Mouse (Mus musculus): ENCODE data around the gene Hspa12a.
A peak's percentile ranks its signal among the peaks of the same experiment; 100 is the strongest.

Hspa12a gene

DNA sequence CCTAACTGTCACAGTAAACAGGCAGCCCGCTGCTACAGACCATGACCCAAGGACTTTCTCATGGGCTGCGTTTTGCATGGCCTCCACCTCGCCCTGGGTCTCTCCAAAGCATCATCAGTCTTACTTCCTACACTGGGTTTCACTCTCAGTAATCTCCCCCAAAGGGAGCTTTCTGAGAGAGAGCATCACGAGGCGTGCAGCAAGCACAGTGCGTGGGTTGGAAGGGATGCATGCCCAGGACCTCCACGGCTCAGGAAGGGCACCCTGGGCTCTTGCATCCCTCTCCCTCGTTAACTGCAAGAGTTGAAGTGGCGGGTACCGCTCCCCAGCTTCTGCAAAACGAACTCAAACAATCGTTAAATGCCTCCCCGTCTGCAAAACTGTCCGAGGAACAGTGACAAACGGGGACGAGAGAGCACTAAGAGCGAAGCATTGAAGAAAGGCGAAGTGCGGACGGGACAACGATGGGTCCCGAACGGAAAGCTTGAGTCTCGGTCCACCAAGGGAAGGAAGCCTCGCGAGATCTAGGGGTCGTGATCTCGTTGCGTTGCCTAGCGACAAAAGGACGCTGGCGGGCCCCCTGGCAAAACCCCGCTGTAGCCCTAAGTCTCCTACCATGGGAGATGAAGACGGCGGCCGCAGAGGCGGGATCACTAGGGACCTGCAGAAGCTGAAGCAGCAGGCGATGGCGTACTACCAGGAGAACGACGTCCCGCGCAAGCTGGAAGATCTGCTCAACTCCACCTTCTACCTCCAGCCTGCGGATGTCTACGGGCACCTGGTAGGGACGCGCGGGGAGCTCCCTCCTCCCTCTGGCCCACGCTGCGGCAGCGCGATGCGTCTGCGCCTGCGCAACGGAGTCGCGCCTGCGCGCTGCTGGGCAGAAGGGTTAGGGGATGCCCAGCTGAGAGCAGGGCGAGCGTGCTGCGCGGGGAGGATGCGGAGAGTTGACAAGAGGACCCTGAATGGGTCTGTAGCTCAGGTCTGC is at the start of gene Hspa12a, which contains the start of gene Eno4:
Gene Hspa12a, minus strand, starts transcription at position 814 of the 988 bp plus-strand sequence.
Gene Eno4, plus strand, starts transcription at position 585 of the 988 bp plus-strand sequence.
- DNase-seq (ENCODE audit: low spot score): peak; percentile 93

DNA sequence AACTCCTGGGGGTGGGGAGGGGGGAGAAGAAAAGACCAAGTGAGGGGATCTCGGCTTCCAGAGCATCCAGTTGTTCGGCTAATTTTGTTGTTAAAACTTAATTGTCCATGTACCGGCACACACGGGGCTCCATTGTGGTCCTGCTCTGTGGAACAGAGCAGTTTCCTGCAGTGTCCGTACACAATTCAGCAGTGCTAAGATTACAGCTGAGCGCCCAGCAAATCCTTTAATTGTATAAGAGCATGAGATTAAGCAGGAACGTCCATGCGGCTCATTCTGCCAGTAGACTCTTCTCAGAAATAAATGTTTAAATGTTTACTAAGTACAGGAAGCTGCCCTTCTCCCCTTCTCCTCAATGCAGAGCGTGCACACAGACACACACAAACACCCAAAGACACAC is 38.1 kb upstream of the Hspa12a start:
- DNase-seq (ENCODE audit: low spot score): no peak

DNA sequence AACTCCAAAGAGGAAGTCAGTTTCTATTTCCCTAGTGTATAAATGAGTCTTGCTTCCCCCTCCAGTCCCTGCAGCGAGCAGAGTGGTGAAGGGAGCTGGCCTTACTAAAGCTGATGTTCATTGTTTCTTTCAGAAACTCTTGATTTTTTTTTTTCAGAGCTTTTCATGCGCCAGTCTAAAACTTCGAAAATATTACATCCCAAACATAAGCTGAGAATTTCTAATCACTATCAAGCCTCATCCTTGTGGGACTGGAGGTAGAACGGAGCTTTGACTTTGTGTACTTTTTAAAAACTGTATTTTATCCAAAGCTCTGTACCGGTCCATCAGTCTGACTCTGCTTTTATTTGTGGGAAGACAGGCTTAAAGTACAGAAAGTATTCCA is 36.6 kb upstream of the Hspa12a start:
- DNase-seq (ENCODE audit: low spot score): no peak

DNA sequence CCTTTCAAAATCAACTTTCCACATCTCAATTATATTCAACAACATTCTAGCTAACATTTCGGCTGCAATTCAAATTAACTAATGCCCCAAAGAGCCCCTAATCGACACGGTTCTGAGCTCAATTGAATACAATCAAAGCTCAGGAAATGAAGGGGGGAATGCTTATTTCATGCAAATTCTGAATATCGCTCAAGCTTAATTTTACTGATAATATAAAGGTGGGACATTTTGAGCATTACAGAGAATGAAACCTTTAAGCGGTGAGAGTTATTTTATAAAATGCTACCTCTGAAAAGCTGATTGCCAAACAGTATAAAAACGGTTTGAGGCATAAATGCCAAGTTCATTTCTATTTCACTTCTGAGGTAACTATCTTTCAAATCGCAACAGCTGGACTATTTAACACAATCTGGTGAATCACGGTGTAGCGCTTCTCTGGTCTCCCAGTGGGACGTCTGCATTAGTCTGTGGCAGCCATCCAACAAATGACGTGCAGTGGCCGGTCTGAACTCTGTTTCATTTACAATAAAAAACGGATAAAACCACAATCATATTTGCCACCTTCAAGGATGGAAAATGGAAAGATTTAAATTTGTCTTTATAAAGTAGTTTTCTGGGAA is 36.1 kb upstream of the Hspa12a start:
- no peak for DNase-seq (ENCODE audit: low spot score)

DNA sequence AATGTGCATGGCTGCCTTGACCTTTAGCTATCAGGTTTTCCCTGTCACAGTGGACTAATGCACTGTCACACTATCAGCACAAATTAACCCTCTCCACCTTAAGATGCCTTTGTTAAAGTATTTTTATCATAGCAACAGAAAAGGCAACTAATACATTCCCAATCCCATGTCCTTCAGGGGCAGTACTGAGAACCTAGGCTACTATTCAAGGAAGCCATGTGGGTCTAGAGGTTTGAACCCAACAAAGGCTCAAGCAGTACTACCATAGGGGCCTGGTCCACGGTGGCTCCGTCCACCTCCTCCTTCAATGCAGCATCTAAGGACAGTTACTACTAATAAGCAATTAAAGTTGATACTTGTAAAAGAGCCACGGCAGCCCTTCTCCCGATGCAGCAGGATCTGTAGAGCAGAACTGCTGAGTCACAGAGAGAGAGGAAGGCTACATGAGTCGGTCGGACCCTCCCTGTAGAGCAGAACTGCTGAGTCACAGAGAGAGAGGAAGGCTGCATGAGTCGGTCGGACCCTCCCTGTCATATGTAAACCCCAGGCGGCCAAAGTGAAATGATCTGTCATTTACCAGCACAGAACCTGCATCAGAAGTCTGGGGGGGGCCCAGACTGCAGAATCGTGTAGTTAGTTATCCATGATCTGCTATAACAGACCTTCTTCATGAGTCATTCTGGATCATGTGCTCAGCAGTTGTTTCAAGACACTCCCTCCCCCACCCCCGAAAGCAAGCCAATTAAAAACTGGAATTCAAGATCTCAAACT is 35.1 kb upstream of the Hspa12a start:
- peak; percentile 37 for DNase-seq (ENCODE audit: low spot score)

DNA sequence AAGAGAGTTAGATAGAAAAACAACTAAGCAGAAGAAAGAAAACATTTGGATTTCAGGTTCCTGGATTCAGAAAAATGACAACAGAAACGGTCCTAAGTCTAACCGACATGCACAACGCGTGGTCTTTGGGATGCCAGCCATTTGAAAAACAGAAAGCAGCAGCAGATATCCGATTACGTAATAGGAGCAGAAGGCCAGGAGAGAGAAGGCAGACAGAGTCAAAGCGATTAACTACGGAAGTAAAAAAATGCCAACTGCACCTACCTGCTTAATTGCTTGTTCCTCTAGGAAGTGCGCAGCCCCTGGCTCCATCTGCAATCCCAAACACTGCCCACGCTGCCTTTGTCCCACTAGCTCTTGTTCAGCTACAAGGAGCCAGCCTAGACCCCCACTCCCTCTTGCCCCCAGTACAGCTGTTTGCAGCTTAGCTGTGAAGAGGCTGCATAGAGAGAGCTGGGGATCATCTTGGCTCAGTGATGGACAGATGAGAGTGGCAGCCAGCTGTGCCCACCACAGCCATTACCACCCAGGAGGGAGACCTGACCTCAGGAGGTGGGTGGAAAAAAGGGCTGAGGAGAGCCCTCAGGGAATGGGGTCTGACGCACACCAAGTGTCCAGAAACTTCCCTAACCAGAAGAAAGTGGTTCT is 31.9 kb upstream of the Hspa12a start:
- no peak for DNase-seq (ENCODE audit: low spot score)

DNA sequence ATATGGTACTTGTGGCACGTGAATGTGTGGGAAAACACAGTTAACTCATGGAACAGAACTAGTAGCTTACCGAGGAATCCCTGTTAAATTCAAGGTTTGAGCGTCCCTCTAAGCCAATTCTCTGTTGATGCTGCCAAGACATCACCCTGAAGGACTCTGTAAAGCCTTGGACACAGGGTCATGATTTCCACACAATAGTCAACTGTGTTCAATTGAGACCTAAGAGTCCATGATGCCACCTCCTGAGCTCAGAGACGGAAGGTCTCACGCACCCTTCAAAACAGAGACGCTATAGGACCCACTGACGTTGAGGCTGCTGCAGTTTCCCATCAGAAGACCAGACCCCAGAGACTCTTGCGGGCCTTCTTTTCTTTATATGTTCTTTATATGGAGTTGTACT is 30.7 kb upstream of the Hspa12a start:
- DNase-seq (ENCODE audit: low spot score): no peak

DNA sequence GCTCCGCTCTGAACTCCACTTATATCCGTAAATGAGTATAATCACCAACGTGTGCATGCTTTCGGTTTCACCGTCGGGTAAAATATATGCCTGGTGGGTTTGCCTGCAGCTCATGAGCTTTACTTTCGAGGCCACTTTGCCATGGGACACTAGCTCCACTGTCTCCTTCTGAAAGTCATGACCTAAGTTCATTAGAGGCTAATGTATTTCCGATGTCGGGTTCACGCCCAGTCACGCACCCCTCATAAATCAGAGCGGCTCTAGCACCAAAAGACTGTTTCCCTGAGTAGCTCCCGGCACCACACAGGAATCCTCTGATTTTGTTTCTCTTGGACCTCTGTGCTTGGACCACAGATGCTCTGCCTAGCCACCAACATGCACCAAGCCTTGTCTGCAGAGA is 27.4 kb upstream of the Hspa12a start:
- no peak for DNase-seq (ENCODE audit: low spot score)

DNA sequence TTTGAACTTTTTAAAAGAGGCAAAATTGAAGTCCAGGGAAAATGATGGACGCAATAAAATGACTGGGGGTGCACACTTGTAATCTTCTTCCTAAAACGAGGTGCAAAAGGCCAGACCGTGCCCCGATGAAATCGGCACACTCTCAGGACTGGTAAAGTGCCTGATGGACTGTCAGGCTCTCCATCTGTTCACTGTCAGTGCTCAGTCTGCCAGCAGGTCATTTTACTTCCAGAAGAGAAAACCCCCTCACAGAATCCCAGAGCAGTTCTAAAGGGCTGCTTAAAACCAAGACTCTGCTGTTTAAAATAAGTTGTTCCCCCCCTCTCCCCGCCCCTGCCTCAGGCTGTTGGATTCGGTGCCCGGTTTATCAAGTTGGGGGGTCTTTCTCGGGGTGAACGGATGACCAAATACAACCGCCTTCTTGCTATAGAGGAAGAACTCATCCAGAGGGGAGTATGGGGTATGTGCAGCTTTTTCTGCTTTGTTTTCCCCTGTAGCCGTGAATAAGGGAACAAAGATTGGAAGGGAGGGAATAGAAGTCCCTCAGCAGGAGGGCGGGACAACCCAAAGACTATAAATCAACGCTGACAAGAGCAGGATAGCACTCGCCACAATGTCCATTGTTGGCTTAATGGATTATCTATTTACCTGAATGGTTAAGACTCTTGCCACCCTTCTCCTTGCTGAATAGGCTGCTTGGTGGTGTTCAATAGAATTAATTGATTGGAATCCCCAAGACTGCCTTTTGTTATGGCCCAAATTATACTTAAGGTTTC is 25.5 kb upstream of the Hspa12a start:
- no peak for DNase-seq (ENCODE audit: low spot score)

DNA sequence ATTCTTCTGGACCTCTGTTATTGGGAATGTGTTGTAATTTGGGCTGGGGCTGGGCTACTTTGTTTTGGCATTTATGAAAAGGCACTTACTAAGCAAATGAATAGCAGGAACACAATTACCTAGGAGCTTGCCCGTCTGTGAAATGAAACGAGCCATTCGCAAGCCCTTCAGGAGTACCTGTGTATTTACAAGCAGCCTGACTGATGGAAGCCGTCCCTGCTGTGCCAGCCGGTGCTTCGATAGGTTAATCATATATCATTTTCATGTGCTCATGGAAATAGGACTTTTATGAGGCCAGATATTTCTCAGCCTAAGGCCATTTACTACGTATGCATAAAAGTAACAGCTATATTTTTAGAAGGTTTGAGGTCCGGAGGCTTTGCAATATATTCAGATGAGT is 19.6 kb upstream of the Hspa12a start:
- no peak for DNase-seq (ENCODE audit: low spot score)

DNA sequence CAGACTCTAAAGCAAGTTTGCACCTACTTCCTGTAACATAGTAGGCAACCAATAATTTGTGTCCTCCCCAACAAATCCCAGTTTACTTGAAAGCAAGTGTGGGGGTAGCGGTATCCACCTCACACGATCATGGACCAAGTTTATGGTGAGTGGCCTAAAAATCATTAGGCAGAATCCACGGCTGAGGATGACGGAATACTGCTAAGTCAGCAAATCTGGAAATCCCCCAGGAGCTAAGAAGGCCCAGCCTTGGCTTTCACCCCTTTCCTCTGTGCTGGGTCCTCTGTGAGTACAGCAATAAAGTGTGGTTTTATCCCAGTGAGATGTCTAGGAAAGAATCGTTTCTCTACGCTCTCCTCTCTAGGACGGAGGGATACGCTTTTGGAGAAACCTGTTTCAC is 11.3 kb upstream of the Hspa12a start:
- DNase-seq (ENCODE audit: low spot score): no peak

DNA sequence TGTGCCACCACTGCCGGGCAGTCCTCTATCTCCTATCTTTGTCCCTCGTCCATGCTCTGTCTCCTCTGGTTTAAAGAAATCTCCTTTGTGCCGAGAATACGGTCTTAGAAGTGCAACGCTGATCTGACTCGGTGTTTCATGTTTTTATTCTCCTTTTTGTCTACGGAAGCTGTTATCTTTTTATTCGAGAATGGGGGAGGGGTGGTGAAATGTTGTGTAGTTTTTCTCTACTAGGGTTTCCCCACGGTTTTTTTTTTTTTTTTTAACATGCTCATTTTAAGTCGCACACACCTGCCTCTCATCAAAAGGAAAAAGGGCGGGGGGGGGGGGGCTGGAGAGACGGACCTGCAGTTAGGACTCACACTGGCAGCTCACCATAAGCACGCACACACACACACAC is 8.8 kb upstream of the Hspa12a start:
- no peak for DNase-seq (ENCODE audit: low spot score)

DNA sequence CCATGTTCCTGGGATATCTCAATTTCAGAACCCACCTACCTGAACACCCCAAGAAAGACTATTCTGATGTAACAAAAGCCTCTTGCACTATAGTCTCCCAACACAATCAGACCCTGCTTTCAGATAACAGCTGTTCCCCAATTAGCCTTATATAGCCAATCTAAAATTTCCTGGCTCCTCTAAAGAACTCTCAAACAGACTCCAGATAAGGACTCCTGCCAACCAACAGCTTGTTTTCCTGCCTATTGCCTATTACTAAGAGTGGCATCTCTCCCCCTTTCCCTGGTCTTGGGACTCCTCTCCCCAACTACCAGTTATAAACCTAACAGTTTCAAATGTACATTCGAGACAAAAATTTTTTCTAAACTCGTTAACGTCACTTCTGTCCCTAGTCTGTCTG is 8.1 kb upstream of the Hspa12a start:
- DNase-seq (ENCODE audit: low spot score): no peak

DNA sequence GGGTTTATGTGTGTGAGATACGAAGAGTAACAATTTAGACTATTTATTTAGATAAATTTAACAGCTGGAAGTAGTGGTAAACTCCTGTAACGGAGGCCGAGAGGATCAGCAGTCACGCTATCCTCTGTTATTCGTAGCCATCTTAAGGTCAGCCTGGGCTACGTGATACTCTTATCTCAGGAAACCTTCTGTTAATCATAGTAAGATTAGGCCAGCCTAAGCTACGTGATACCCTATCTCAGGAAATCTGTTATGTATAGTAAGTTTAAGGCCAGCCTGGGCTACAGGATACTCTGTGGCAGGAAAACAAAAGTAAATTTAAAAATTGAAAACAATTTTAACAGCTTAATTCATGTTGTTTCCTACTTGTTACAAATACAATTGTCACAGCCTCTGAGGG is 2.5 kb upstream of the Hspa12a start:
- no peak for DNase-seq (ENCODE audit: low spot score)

DNA sequence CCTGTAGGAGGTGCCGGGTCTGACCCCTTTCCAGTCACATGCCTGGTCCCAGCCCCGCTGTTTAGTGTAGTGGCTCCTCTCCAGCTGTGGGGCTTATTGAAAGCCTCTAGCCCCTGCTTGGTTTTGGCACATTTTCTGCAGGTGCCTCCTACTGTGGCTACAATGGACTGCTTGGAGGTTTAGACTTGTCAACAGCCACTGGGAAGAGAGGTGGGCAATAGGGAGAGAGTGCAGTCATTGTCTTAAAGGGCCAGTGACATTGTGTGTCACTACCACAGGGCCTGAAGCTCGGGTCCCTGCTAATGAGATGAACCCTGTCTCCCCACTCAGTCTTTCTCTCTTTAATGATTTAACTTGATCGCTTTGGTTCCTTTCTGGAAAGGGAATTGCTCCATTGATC is 10.4 kb downstream of the Hspa12a start:
- DNase-seq (ENCODE audit: low spot score): no peak

DNA sequence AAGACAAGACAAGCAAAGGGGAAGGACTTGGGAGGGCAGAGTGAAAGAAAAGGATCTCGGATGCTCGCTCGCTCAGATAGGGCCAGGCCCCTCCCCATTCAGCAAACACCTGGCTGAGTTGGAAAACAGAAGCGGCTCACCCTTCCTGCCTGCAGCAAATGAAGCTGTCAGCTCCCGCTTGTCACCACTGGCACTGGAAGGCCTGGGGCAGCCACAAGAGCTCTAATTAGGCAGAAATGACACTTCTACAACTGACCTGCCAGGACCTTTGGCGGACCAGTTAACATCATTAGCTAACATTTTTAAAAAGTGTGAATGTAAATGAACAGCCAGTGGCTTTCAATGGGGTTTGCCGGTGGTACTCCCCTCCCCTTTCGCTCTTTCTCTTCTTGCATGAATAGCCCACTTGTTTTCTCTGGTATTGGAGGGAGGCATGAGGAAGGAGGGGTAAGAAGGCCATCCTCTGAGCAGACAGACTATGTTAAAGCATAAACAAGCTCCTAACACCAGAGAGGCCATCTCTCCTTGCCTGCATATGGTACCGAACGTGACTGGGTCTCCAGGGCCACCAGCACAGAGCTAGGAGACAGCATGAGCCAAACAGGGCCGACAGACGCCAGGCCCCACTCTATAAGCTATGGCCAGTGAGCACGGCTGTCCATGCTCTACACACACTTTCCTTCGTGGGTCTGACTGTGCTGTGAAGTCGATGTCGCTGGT is 12.2 kb downstream of the Hspa12a start:
- no peak for DNase-seq (ENCODE audit: low spot score)

DNA sequence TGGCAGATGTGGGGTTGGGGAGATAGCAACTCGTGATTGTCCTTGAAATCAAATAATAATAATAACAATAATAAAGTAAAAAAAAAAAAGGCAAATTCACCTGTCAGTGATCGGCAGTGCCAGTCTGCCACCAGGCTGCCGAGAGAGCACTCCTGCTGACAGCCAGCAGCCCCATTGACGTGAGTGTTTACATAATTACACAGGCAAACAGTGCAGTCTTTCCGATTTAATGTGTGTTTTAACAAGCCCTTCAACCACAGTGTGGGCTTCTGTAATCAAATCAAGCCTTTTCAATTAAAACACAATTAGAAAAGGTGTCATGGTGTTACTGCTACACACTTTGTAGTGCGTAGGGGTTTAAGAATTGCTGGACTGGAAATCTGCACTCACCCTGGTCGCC is 24.3 kb downstream of the Hspa12a start:
- DNase-seq (ENCODE audit: low spot score): no peak

DNA sequence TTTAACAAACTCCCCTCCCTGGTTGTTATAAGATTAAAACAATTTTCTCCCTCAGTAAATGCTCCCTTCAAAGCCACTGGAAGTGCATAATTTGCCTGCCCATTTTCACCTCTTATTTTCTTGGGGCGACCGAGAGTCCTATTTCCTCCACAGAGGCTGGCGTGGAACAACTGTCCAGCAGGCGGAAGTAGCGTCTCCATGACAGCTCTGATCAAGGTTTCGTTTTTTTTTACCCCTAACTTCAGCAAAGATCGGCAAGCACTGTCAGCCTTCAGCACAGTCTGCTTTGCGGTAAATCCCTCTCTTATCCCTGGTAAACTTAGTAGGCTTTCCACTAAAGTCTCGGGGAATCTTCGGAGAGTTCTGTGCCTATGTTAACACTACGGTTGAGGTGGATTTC is 24.9 kb downstream of the Hspa12a start:
- DNase-seq (ENCODE audit: low spot score): no peak

DNA sequence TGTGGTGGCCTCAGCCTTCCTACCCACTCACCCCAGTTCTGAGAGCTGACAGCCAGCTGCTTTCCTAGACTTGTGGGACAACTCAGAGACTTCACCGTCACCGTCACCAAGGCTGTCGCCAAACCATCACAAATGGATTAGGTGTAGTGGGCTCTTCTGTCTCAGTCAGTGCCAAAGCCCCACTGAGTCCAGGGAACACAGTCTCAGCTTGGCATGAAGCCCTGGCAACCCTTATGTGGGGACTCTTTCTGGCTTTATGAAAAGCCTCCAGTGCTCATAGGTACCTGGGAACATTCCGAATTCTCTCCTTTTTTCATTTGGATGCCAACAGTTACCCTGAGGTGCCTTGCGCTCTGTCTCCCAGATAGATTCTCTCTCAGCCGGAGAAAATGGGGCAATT is 30.2 kb downstream of the Hspa12a start:
- DNase-seq (ENCODE audit: low spot score): no peak

DNA sequence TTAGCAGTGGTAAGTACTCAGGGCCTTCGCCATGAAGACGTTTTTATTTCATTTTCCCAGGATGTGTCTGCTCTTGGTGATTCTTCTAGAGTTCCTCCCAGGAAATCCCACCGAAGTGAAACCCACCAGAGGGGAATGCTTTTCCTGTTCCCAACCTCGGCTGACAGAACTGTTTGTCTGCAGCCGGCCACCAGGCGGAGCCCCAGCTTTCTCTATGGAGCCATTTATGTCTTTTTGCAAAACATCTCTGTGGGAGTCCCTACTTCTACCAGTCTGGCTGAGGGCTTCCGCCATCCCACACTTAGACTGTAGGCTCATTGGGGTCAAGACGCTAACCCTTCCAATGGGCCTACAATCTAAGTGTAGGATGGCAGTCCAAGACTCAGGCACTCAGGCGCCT is 32.1 kb downstream of the Hspa12a start:
- DNase-seq (ENCODE audit: low spot score): peak; percentile 59

DNA sequence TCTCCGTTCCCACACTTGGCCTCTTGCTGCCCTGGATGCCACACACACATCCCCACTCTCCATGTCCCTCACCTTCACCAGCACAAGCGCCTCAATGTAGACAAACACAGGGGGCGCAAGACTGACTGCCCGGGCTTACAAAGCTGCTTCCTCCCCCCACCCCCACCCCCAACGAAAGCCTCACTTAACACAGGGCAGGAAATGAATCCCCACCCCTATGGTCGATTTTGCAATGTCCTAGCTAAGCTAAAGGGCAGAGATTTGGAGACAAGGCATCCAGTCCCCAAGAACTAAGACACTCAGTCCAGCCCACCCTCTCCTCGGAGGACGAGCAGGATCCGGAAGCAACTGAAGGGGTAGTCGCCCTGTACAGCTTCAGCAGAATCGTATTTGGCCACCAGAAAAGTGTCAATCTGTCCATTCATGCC is 32.5 kb downstream of the Hspa12a start:
- DNase-seq (ENCODE audit: low spot score): no peak
